Mouse (Mus musculus) lung, embryonic 15.5 days (tissue): Measurements from ENCODE around the gene Capn15. TPM values are rescaled to one million over a fixed set of nuclear protein-coding genes. Genes with fewer than 3 reads are reported as not detected.

Source experiments
- ATAC-seq: fragments of 200-750 bp; cut with Nextera tagmentation; 2 replicates; pipeline ENCODE4 v1.8.0; 2017; ENCODE audit warnings: moderate number of reproducible peaks, borderline replicate concordance; ENCODE audit not compliant: low FRiP score, low TSS enrichment; ENCODE audit errors: extremely low read depth
- H3K27ac ChIP-seq: fragments of 300-500 bp; sonication (generic); 2 replicates; pipeline ENCODE4 v1.5.1; 2015; ENCODE audit warnings: moderate library complexity, mild to moderate bottlenecking, inconsistent platforms
- H3K27me3 ChIP-seq: fragments of 300-500 bp; sonication (generic); 2 replicates; pipeline ENCODE4 v1.6.1; 2015; ENCODE audit warnings: inconsistent platforms
- H3K36me3 ChIP-seq: fragments of 300-500 bp; sonication (generic); 2 replicates; pipeline ENCODE4 v1.6.1; 2015; ENCODE audit warnings: inconsistent platforms
- H3K4me1 ChIP-seq: fragments of 300-500 bp; sonication (generic); 2 replicates; pipeline ENCODE4 v1.6.1; 2015; ENCODE audit warnings: inconsistent platforms
- H3K4me2 ChIP-seq: fragments of 300-500 bp; sonication (generic); 2 replicates; pipeline ENCODE4 v1.6.1; 2015; ENCODE audit warnings: inconsistent platforms, mild to moderate bottlenecking, moderate library complexity
- H3K4me3 ChIP-seq: fragments of 300-500 bp; sonication (generic); 2 replicates; pipeline ENCODE4 v1.5.1; 2015; ENCODE audit warnings: mild to moderate bottlenecking, inconsistent platforms
- H3K9ac ChIP-seq: fragments of 300-500 bp; sonication (generic); 2 replicates; pipeline ENCODE4 v1.6.1; 2015; ENCODE audit warnings: inconsistent platforms
- H3K9me3 ChIP-seq: fragments of 300-500 bp; sonication (generic); 2 replicates; pipeline ENCODE4 v1.6.1; 2016; ENCODE audit warnings: inconsistent platforms
- WGBS: fragments of 180-500 bp; shearing (Covaris S2); methylation state at CpG from one replicate; pipeline ENCODE4 v1.1.7; 2015; 5-methylcytosine and 5-hydroxymethylcytosine counted together
- polyA plus RNA-seq: library from polyadenylated mRNA; unstranded; fragments of >200 nt; fragmentation: Nextera tagmentation; extraction: Ambion mirVana; gene quantifications from 2 replicates; pipeline ENCODE4 v1.2.1, GENCODE M21; 2015

The Capn15 gene
- polyA plus RNA-seq, 1 experiment from 2014 or later: 21.9 TPM

DNA sequence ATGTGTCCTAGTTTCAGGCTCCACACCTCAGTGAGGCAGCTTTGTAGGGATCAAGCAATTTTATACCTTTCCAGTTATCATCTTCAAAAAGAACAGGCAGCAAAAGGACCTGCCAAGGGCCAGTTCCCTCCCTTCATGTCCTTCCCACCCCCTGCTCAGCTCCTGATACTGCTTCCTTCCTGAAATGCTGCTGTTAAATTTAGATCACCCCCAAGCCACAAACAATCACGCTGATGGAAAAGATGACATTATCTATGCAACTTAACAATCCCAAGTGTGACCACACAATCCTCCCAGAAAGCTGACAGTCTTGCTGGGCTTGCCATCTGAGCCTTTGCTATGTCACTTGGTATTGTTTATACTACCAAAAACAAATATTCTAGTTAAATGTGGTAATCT, 71.7 kb downstream of the Capn15 start:
- H3K36me3 ChIP-seq: peaks cover 5% of the 10 kb centered on the region; the same call in 1 of the 2 replicates
- ATAC-seq: no peak
- no peak overlapping the region for H3K9ac ChIP-seq
- peaks cover 23% of the 10 kb centered on the region for H3K4me1 ChIP-seq
- H3K27me3 ChIP-seq: no peaks in the 10 kb centered on the region
- no peaks in the 10 kb centered on the region for H3K9me3 ChIP-seq
- peak overlapping the region; percentile 34 for H3K27ac ChIP-seq
- no peak overlapping the region for H3K4me3 ChIP-seq
- 62% methylated on average over 1 of the region's 1 CpGs for WGBS
- H3K4me2 ChIP-seq: no peak overlapping the region

DNA sequence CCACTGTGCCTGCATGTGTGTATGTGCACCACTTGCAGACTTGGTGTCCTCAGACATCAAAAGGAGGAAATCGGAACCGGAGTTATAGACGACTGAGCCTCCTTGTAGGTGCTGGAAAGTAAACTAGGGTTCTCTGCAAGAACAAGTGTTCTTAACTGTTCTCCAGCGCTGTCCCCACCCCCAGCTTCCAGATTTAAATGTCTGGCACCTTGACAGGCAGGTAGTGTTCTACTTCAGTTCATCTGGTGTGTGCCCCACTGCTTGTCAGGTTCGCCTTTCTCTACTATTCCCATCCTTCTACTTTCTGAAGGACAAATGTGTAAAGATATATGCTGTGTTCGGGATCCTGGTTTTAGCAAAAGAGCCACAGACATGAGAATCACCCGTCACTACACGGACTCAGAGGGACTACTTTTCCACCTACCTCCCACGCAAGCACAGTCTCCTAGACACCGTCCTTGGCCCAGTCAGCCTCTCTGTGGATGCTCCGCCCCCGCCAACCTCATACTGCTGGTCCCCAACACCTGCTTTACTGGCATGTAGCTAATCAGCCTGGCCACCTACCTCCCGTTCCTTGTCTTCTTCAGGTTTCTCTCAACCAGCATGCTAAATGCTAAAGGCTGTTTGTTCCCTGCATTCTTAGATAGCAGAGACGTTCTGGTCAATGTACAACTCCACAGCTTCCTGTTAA, 72.3 kb downstream of the Capn15 start:
- peaks cover 5% of the 10 kb centered on the region; the same call in 1 of the 2 replicates for H3K36me3 ChIP-seq
- ATAC-seq: no peak
- H3K9ac ChIP-seq: no peak overlapping the region
- 76% methylated on average over 14 of the region's 14 CpGs for WGBS
- no peak overlapping the region for H3K4me3 ChIP-seq
- 0 out of 2 replicates have a peak overlapping the region, but pooled peaks have one; percentile 34 for H3K27ac ChIP-seq
- no peak overlapping the region for H3K4me2 ChIP-seq
- H3K4me1 ChIP-seq: peaks cover 18% of the 10 kb centered on the region
- no peaks in the 10 kb centered on the region for H3K27me3 ChIP-seq
- H3K9me3 ChIP-seq: no peaks in the 10 kb centered on the region

DNA sequence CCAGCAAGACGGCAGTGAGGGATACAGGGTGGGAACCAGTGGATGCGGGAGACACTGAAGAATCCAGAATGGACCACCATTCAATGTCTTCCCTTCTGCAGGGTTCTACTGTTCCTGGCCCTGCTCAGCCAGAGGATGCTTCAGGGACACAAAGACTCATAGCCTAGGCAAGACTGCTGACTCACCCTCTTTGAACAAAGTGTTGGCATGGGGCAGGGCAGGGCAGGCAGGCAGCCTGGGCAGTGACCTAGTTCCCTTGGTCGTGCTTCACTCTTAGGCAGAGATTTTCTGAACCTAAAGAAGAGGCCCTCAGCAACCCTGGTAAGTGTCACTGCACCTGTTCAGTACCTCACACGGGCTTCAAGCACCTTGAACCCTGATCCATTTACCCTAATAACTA, 73.8 kb downstream of the Capn15 start:
- no peak overlapping the region for H3K27ac ChIP-seq
- peaks cover 3% of the 10 kb centered on the region; the same call in 1 of the 2 replicates for H3K36me3 ChIP-seq
- H3K27me3 ChIP-seq: no peaks in the 10 kb centered on the region
- no peak for ATAC-seq
- WGBS: 93% methylated on average over 4 of the region's 4 CpGs
- no peak overlapping the region for H3K9ac ChIP-seq
- peaks cover 9% of the 10 kb centered on the region for H3K4me1 ChIP-seq
- H3K4me3 ChIP-seq: no peak overlapping the region
- no peaks in the 10 kb centered on the region for H3K9me3 ChIP-seq
- H3K4me2 ChIP-seq: no peak overlapping the region

Other genes starting within 250 kb of the Capn15 start
- gene Mslnl, start 249.8 kb downstream of the Capn15 start, polyA plus RNA-seq: 0.44 and 0.71 TPM in 2 replicates
- gene Msln, start 231.4 kb downstream of the Capn15 start, polyA plus RNA-seq: 15.8 and 24.2 TPM in 2 replicates
- gene Narfl, start 212.0 kb downstream of the Capn15 start, polyA plus RNA-seq: 25.8 and 30.2 TPM in 2 replicates
- gene Haghl, start 200.1 kb downstream of the Capn15 start, polyA plus RNA-seq: 58.3 and 59.9 TPM in 2 replicates
- gene Ccdc78, start 199.2 kb downstream of the Capn15 start, polyA plus RNA-seq: 0.70 and 0.76 TPM in 2 replicates
- gene Fam173a, start 192.9 kb downstream of the Capn15 start, polyA plus RNA-seq: 105 and 109 TPM in 2 replicates
- gene AC134908.4, start 190.1 kb downstream of the Capn15 start, polyA plus RNA-seq: 0.49 TPM in 1 of 2 replicates, not detected in the other
- gene Metrn, start 188.7 kb downstream of the Capn15 start, polyA plus RNA-seq: 56.9 and 59.8 TPM in 2 replicates
- gene Fbxl16, start 176.7 kb downstream of the Capn15 start, polyA plus RNA-seq: 0.88 and 1.6 TPM in 2 replicates
- gene Wdr24, start 162.2 kb downstream of the Capn15 start, polyA plus RNA-seq: 25.2 and 26.5 TPM in 2 replicates
- gene Jmjd8, start 156.9 kb downstream of the Capn15 start, polyA plus RNA-seq: 50.7 and 51.5 TPM in 2 replicates
- gene Stub1, start 152.4 kb downstream of the Capn15 start, polyA plus RNA-seq: 349 and 363 TPM in 2 replicates
- gene Rhbdl1, start 148.5 kb downstream of the Capn15 start, polyA plus RNA-seq: 0.82 and 1.2 TPM in 2 replicates
- gene Gm20683, start 144.0 kb downstream of the Capn15 start, polyA plus RNA-seq: 2.2 and 2.5 TPM in 2 replicates
- gene Rhot2, start 140.9 kb downstream of the Capn15 start, polyA plus RNA-seq: 20.1 and 20.6 TPM in 2 replicates
- gene Wdr90, start 124.3 kb downstream of the Capn15 start, polyA plus RNA-seq: 32.2 and 32.8 TPM in 2 replicates
- 18.1 and 21.7 TPM in 2 replicates for gene Mcrip2, start 117.0 kb downstream of the Capn15 start, polyA plus RNA-seq
- gene Mettl26, start 110.7 kb downstream of the Capn15 start, polyA plus RNA-seq: 51.4 and 53.5 TPM in 2 replicates
- 0.35 and 0.40 TPM in 2 replicates for gene Wfikkn1, start 104.9 kb downstream of the Capn15 start, polyA plus RNA-seq
- 25.6 and 27.4 TPM in 2 replicates for gene Rab40c, start 66.1 kb downstream of the Capn15 start, polyA plus RNA-seq
- gene Pigq, start 40.9 kb downstream of the Capn15 start, polyA plus RNA-seq: 62.7 and 65.0 TPM in 2 replicates
- 0.51 TPM in 1 of 2 replicates, not detected in the other for gene Nhlrc4, start 40.8 kb downstream of the Capn15 start, polyA plus RNA-seq
- gene A930017K11Rik, start 33.2 kb downstream of the Capn15 start, polyA plus RNA-seq: 0.09 TPM in 1 of 2 replicates, not detected in the other
- gene Rab11fip3, start 83.8 kb upstream of the Capn15 start, polyA plus RNA-seq: 12.3 and 13.5 TPM in 2 replicates
- 32.3 and 34.0 TPM in 2 replicates for gene Decr2, start 104.5 kb upstream of the Capn15 start, polyA plus RNA-seq
- 85.0 and 92.3 TPM in 2 replicates for gene Nme4, start 109.8 kb upstream of the Capn15 start, polyA plus RNA-seq
- 1.9 and 2.7 TPM in 2 replicates for gene Tmem8, start 127.5 kb upstream of the Capn15 start, polyA plus RNA-seq
- 209 and 210 TPM in 2 replicates for gene Mrpl28, start 137.7 kb upstream of the Capn15 start, polyA plus RNA-seq
- 16.5 and 18.9 TPM in 2 replicates for gene Axin1, start 152.9 kb upstream of the Capn15 start, polyA plus RNA-seq
- gene Pdia2, start 213.3 kb upstream of the Capn15 start, polyA plus RNA-seq: 0.39 and 0.78 TPM in 2 replicates
- gene Rgs11, start 217.2 kb upstream of the Capn15 start, polyA plus RNA-seq: 11.7 and 12.8 TPM in 2 replicates
- 13.1 and 13.3 TPM in 2 replicates for gene Arhgdig, start 222.0 kb upstream of the Capn15 start, polyA plus RNA-seq